Mouse (Mus musculus) hindbrain, postnatal 0 days (tissue): ENCODE results near the gene Pttg1ip. TPM values are rescaled to one million over a fixed set of nuclear protein-coding genes. Genes with fewer than 3 reads are reported as not detected.

Experiments used
- ATAC-seq: fragments of 200-750 bp; cut with Nextera tagmentation; 2 replicates; pipeline ENCODE4 v1.8.0; 2017; ENCODE audit warnings: mild to moderate bottlenecking, moderate TSS enrichment, moderate library complexity
- DNase-seq: peaks from one replicate; pipeline ENCODE4 v3.0.0-alpha.2; 2015; ENCODE audit warnings: low spot score
- H3K27ac ChIP-seq: fragments of 300-500 bp; sonication (generic); 2 replicates; pipeline ENCODE4 v1.5.1; 2014; ENCODE audit warnings: mild to moderate bottlenecking
- H3K27me3 ChIP-seq: fragments of 300-500 bp; sonication (generic); 2 replicates; pipeline ENCODE4 v1.6.1; 2014; ENCODE audit warnings: low read length, mixed read lengths; ENCODE audit not compliant: insufficient read depth
- H3K36me3 ChIP-seq: fragments of 300-500 bp; sonication (generic); 2 replicates; pipeline ENCODE4 v1.6.1; 2014; ENCODE audit warnings: low read length, mixed read lengths; ENCODE audit not compliant: insufficient read depth
- H3K4me1 ChIP-seq: fragments of 300-500 bp; sonication (generic); 2 replicates; pipeline ENCODE4 v1.6.1; 2014; ENCODE audit warnings: antibody characterized with exemption, low read length, mixed read lengths; ENCODE audit not compliant: insufficient read depth
- H3K4me2 ChIP-seq: fragments of 300-500 bp; sonication (generic); 2 replicates; pipeline ENCODE4 v1.6.1; 2014; ENCODE audit warnings: low read depth, mild to moderate bottlenecking, low read length, moderate library complexity, mixed read lengths
- H3K4me3 ChIP-seq: fragments of 300-500 bp; sonication (generic); 2 replicates; pipeline ENCODE4 v1.5.1; 2014; ENCODE audit warnings: low read length
- H3K9ac ChIP-seq: fragments of 300-500 bp; sonication (generic); replicated peaks from 2 replicates; pipeline ENCODE4 v1.6.1; 2014; ENCODE audit warnings: mild to moderate bottlenecking, low read length, moderate library complexity, mixed read lengths
- H3K9me3 ChIP-seq: fragments of 300-500 bp; sonication (generic); 2 replicates; pipeline ENCODE4 v1.6.1; 2016; ENCODE audit warnings: low read length, mixed read lengths
- CTCF ChIP-seq: IDR thresholded peaks from 2 replicates; pipeline ENCODE4 v1.5.1; 2016; ENCODE audit warnings: antibody characterized with exemption, control low read depth, low read depth
- WGBS: fragments of 180-500 bp; shearing (Covaris S2); extraction: QIAGEN DNeasy Blood & Tissue Kit; methylation state at CpG from one replicate; pipeline ENCODE4 v1.1.7; 2014; 5-methylcytosine and 5-hydroxymethylcytosine counted together
- polyA plus RNA-seq: library from polyadenylated mRNA; unstranded; fragments of >200 nt; fragmentation: Nextera tagmentation; extraction: Ambion mirVana; gene quantifications from 2 replicates; pipeline ENCODE4 v1.2.1, GENCODE M21; 2015
- total RNA-seq: library from RNA; depleted of rRNA; stranded (reverse); fragments of >200 nt; gene quantifications from 2 replicates; pipeline ENCODE4 v1.2.3, GENCODE M21; 2014

The Pttg1ip gene
- total and polyA plus RNA-seq, 2 experiments from 2014 or later, result 85.9 to 87.3 TPM

GRCm38 (mm10) chr10:77569481-77569880 lies 12.0 kb upstream of the Pttg1ip start:
- ATAC-seq, result no peak
- H3K9ac ChIP-seq, result no peak overlapping the region
- no peak overlapping the region for H3K4me3 ChIP-seq
- no peak overlapping the region for H3K4me2 ChIP-seq
- WGBS, result 31% methylated on average over 7 of the region's 7 CpGs
- no peak for TF ChIP-seq CTCF
- DNase-seq, result no peak
- H3K9me3 ChIP-seq, result no peaks in the 10 kb centered on the region
- no peak overlapping the region for H3K27ac ChIP-seq
- H3K27me3 ChIP-seq, result no peaks in the 10 kb centered on the region
- H3K4me1 ChIP-seq, result no peaks in the 10 kb centered on the region
- H3K36me3 ChIP-seq, result no peaks in the 10 kb centered on the region

GRCm38 (mm10) chr10:77569973-77570658 lies 11.4 kb upstream of the Pttg1ip start:
- no peaks in the 10 kb centered on the region for H3K4me1 ChIP-seq
- H3K27ac ChIP-seq, result no peak overlapping the region
- ATAC-seq (no peak), DNase-seq (no peak)
- no peak overlapping the region for H3K4me3 ChIP-seq
- H3K4me2 ChIP-seq, result no peak overlapping the region
- no peaks in the 10 kb centered on the region for H3K36me3 ChIP-seq
- H3K9ac ChIP-seq, result no peak overlapping the region
- TF ChIP-seq CTCF, result no peak
- H3K27me3 ChIP-seq, result no peaks in the 10 kb centered on the region
- WGBS, result 64% methylated on average over 6 of the region's 6 CpGs
- H3K9me3 ChIP-seq, result no peaks in the 10 kb centered on the region

- Histone ChIP-seq H3K27ac (no peak overlapping the region), H3K4me1 (no peaks in the 10 kb centered on the region), H3K9me3 (no peaks in the 10 kb centered on the region), H3K4me2 (no peak overlapping the region), H3K36me3 (no peaks in the 10 kb centered on the region), H3K4me3 (no peak overlapping the region), H3K27me3 (no peaks in the 10 kb centered on the region), H3K9ac (no peak overlapping the region)
- ATAC-seq (no peak), DNase-seq (no peak)
- WGBS, result 30% methylated on average over 3 of the region's 3 CpGs
- peak; percentile 53 for TF ChIP-seq CTCF
Observed at GRCm38 (mm10) chr10:77572225-77572624, 9.3 kb upstream of the Pttg1ip start.

- Histone ChIP-seq H3K27ac (no peak overlapping the region), H3K36me3 (no peaks in the 10 kb centered on the region), H3K27me3 (no peaks in the 10 kb centered on the region), H3K4me2 (no peak overlapping the region), H3K9me3 (no peaks in the 10 kb centered on the region), H3K9ac (no peak overlapping the region), H3K4me1 (no peaks in the 10 kb centered on the region), H3K4me3 (no peak overlapping the region)
- no peak for DNase-seq
- ATAC-seq, result no peak
- no peak for TF ChIP-seq CTCF
- 89% methylated on average over 1 of the region's 1 CpGs for WGBS
Observed at GRCm38 (mm10) chr10:77573162-77573561, 8.4 kb upstream of the Pttg1ip start.

GRCm38 (mm10) chr10:77580027-77580920 lies 1.2 kb upstream of the Pttg1ip start:
- 0 out of 2 replicates have a peak overlapping the region, but pooled peaks have one; percentile 94 for H3K4me2 ChIP-seq
- H3K4me3 ChIP-seq, result no peak overlapping the region
- no peak overlapping the region for H3K9ac ChIP-seq
- H3K27me3 ChIP-seq, result no peaks in the 10 kb centered on the region
- H3K27ac ChIP-seq, result no peak overlapping the region
- ATAC-seq (no peak), DNase-seq (no peak)
- TF ChIP-seq CTCF, result no peak
- H3K4me1 ChIP-seq, result 0 out of 2 replicates have a peak, but pooled peaks cover 8% of the 10 kb centered on the region
- 61% methylated on average over 10 of the region's 10 CpGs for WGBS
- no peaks in the 10 kb centered on the region for H3K36me3 ChIP-seq
- no peaks in the 10 kb centered on the region for H3K9me3 ChIP-seq

GRCm38 (mm10) chr10:77581023-77581407 lies 505 bp upstream of the Pttg1ip start:
- 8% methylated on average over 8 of the region's 8 CpGs for WGBS
- 0 out of 2 replicates have a peak, but pooled peaks cover 8% of the 10 kb centered on the region for H3K4me1 ChIP-seq

GRCm38 (mm10) chr10:77582285-77582618 lies 732 bp downstream of the Pttg1ip start:
- H3K9me3 ChIP-seq, result no peaks in the 10 kb centered on the region
- peak overlapping the region; percentile 84 for H3K4me3 ChIP-seq
- peak overlapping the region; percentile 84 for H3K9ac ChIP-seq
- no peaks in the 10 kb centered on the region for H3K36me3 ChIP-seq
- H3K4me1 ChIP-seq, result 0 out of 2 replicates have a peak, but pooled peaks cover 12% of the 10 kb centered on the region
- WGBS, result 13% methylated on average over 8 of the region's 8 CpGs
- no peaks in the 10 kb centered on the region for H3K27me3 ChIP-seq
- H3K4me2 ChIP-seq, result peak overlapping the region; percentile 94
- TF ChIP-seq CTCF, result no peak
- DNase-seq, result no peak
- no peak for ATAC-seq
- peak overlapping the region; percentile 92 for H3K27ac ChIP-seq

More at GRCm38 (mm10) chr10:77581023-77581407, 505 bp upstream of the Pttg1ip start:
- Histone ChIP-seq H3K4me3 (peak overlapping the region; percentile 84), H3K27me3 (no peaks in the 10 kb centered on the region), H3K27ac (peak overlapping the region; percentile 92), H3K9me3 (no peaks in the 10 kb centered on the region), H3K36me3 (no peaks in the 10 kb centered on the region), H3K9ac (peak overlapping the region; percentile 84), H3K4me2 (peak overlapping the region; percentile 94)
- DNase-seq (no peak), ATAC-seq (peak; percentile 13; the same call in 1 of the 2 replicates)
- no peak for TF ChIP-seq CTCF
